ENCODE assay signal across 8 mouse cellular contexts in genomic region chr9:78378113-78378785, GRCm38 (mm10). TPM values are rescaled to one million over a fixed set of nuclear protein-coding genes. Genes with fewer than 3 reads are reported as not detected.
DNase-seq lines count a peak whose midpoint lies in the region; ATAC-seq and TF ChIP-seq lines count a peak whose summit lies in the region.

Gene Ooep, minus strand, starts transcription at chr9:78378725.

- H3K9me3 ChIP-seq in heart, postnatal 0 days (replicated peaks; ENCODE audit: control insufficient read depth, low read length) = no peaks in the 10 kb centered on the region
- H3K9me3 ChIP-seq in neural tube, embryonic 11.5 days (ENCODE audit: control insufficient read depth, low read length) = no peaks in the 10 kb centered on the region

- DNase-seq in adrenal gland, postnatal 14 days = peak; percentile 34
- DNase-seq in adrenal gland, adult 18-20 months (ENCODE audit: low spot score in 2 of 2) = no peak
- DNase-seq in lung, adult 2 months = peak; percentile 4
- DNase-seq in lung, postnatal 25 days (ENCODE audit: low spot score) = no peak
- DNase-seq in heart, postnatal 0 days (ENCODE audit: low spot score) = peak; percentile 51
- DNase-seq in liver = peak; percentile 10
- peak; percentile 49 for DNase-seq in neural tube, embryonic 11.5 days (ENCODE audit: low spot score)
- DNase-seq in natural killer cell, adult 2 months (ENCODE audit: low spot score in 2 of 2) = no peak

- H3K9ac ChIP-seq in heart, postnatal 0 days (replicated peaks; ENCODE audit: low read depth, low read length) = 0 out of 2 replicates have a peak within 1 kb of the TSS, but pooled peaks have one; percentile 7
- H3K9ac ChIP-seq in neural tube, embryonic 11.5 days (ENCODE audit: low read length) = peak within 1 kb of the TSS; percentile 20; the same call in 1 of the 2 replicates

- H3K36me3 ChIP-seq in heart, postnatal 0 days (replicated peaks; ENCODE audit: control insufficient read depth, insufficient read depth, low read length) = no peaks in the 10 kb centered on the region
- H3K36me3 ChIP-seq in neural tube, embryonic 11.5 days (ENCODE audit: control insufficient read depth, insufficient read depth, low read length) = no peaks in the 10 kb centered on the region

- ATAC-seq in heart, postnatal 0 days (ENCODE audit: insufficient read depth, low read depth) = peak; percentile 83
- ATAC-seq in neural tube, embryonic 11.5 days (ENCODE audit: insufficient read depth, low FRiP score, low TSS enrichment) = peak; percentile 84

- H3K27ac ChIP-seq in heart, postnatal 0 days (ENCODE audit: low read depth) = no peak within 1 kb of the TSS
- H3K27ac ChIP-seq in neural tube, embryonic 11.5 days (ENCODE audit: low read depth, low read length) = no peak within 1 kb of the TSS

- H3K4me2 ChIP-seq in heart, postnatal 0 days (ENCODE audit: low read depth, low read length) = peak within 1 kb of the TSS; percentile 61
- peak within 1 kb of the TSS; percentile 57 for H3K4me2 ChIP-seq in neural tube, embryonic 11.5 days (ENCODE audit: low read depth)

- TF ChIP-seq POLR2A in lung, adult 2 months (IDR thresholded peaks at IDR 0.05; ENCODE audit: borderline replicate concordance, extremely low read depth, low read depth, low read length) = no peak

- no peaks in the 10 kb centered on the region for H3K27me3 ChIP-seq in heart, postnatal 0 days (ENCODE audit: control insufficient read depth, insufficient read depth, low read length)
- no peaks in the 10 kb centered on the region for H3K27me3 ChIP-seq in neural tube, embryonic 11.5 days (ENCODE audit: control insufficient read depth, insufficient read depth, low read length)

- H3K4me1 ChIP-seq in lung, adult 2 months (ENCODE audit: control insufficient read depth, insufficient read depth, low read length) = no peaks in the 10 kb centered on the region
- 0 out of 2 replicates have a peak, but pooled peaks cover 3% of the 10 kb centered on the region for H3K4me1 ChIP-seq in heart, postnatal 0 days (ENCODE audit: control insufficient read depth, insufficient read depth)
- 0 out of 2 replicates have a peak, but pooled peaks cover 3% of the 10 kb centered on the region for H3K4me1 ChIP-seq in neural tube, embryonic 11.5 days (ENCODE audit: control insufficient read depth, insufficient read depth, low read length)

- no peak within 1 kb of the TSS for H3K4me3 ChIP-seq in lung, adult 2 months (replicated peaks; ENCODE audit: extremely low read depth, low read depth, low read length)
- peak within 1 kb of the TSS; percentile 34 for H3K4me3 ChIP-seq in heart, postnatal 0 days (ENCODE audit: low read depth, low read length)
- H3K4me3 ChIP-seq in neural tube, embryonic 11.5 days (ENCODE audit: low read depth, low read length) = peak within 1 kb of the TSS; percentile 27

- no peak for TF ChIP-seq CTCF in lung, adult 2 months (IDR thresholded peaks at IDR 0.05; ENCODE audit: insufficient read depth, low read length)
- 0 out of 2 replicates have a peak, but pooled peaks have one; percentile 6 for TF ChIP-seq CTCF in heart, postnatal 0 days (IDR thresholded peaks at IDR 0.05; ENCODE audit: low read depth)

- 5% methylated on average over 23 of the region's 23 CpGs for WGBS in lung, adult 2 months
- 8% methylated on average over 15 of the region's 23 CpGs for WGBS in heart, postnatal 0 days
- 3% methylated on average over 23 of the region's 23 CpGs for WGBS in neural tube, embryonic 11.5 days

- no peak for TF ChIP-seq EP300 in heart, postnatal 0 days (IDR thresholded peaks at IDR 0.05; ENCODE audit: low read depth)

RNA-seq across cellular contexts. Expression of gene Ooep, which starts in this region (rescaled TPM):
- total RNA-seq in adrenal gland, postnatal 14 days (2021) = not detected in 2 replicates
- not detected for total RNA-seq in adrenal gland, adult 18-20 months (2021)
- 0.28 and 0.37 TPM in 2 replicates for polyA plus RNA-seq in lung, adult 2 months (2012; rRNA removed)
- 0.11 TPM in 1 of 2 replicates, not detected in the other for total RNA-seq in heart, postnatal 0 days (2014; rRNA removed; ENCODE audit: low replicate concordance)
- 0.08 and 0.23 TPM in 2 replicates for polyA plus RNA-seq in heart, postnatal 0 days (2015; fragmentation: Nextera tagmentation; extraction: Ambion mirVana)
- 1.3 and 1.7 TPM in 2 replicates for polyA plus RNA-seq in neural tube, embryonic 11.5 days (2014; fragmentation: Nextera tagmentation; extraction: Ambion mirVana)

Comparison
In these comparisons a context has a peak if more than half of its experiments do, and no peak if none do; other contexts are left out.
1. Peak in DNase-seq in adrenal gland, postnatal 14 days; RNA of the gene not detected or under 1 TPM.
2. Peak in DNase-seq in lung, adult 2 months; RNA of the gene not detected or under 1 TPM.
3. Peak in DNase-seq, ATAC-seq, H3K4me3 ChIP-seq, H3K9ac ChIP-seq and H3K4me2 ChIP-seq in heart, postnatal 0 days; RNA of the gene not detected or under 1 TPM.
4. DNase-seq: peak in liver (single experiment) and neural tube, embryonic 11.5 days (single experiment); none in adrenal gland, adult 18-20 months (0 of 2), lung, postnatal 25 days (single experiment) and natural killer cell, adult 2 months (0 of 2).